Mouse (Mus musculus): ENCODE results near the gene Cd80. TPM values are rescaled to one million over a fixed set of nuclear protein-coding genes. Genes with fewer than 3 reads are reported as not detected.

The Cd80 gene
- polyA plus RNA-seq (2012): 0.12 and 0.19 TPM in 2 replicates

GRCm38 (mm10) chr16:38455511-38456418 is at the start of gene Cd80:
Gene Cd80, plus strand, starts transcription at chr16:38455561.
- no peak for TF ChIP-seq GATA1 (IDR thresholded peaks at IDR 0.05; ENCODE audit: low read length)

GRCm38 (mm10) chr16:38406293-38406692 is 49.1 kb upstream of the Cd80 start:
- TF ChIP-seq GATA1 (IDR thresholded peaks at IDR 0.05; ENCODE audit: low read length): no peak

- TF ChIP-seq GATA1 (IDR thresholded peaks at IDR 0.05; ENCODE audit: low read length): no peak
These were observed 48.7 kb upstream of the Cd80 start for GRCm38 (mm10) chr16:38406708-38407107.

- no peak for TF ChIP-seq GATA1 (IDR thresholded peaks at IDR 0.05; ENCODE audit: low read length)
These were observed 47.8 kb upstream of the Cd80 start for GRCm38 (mm10) chr16:38407584-38407983.

- TF ChIP-seq GATA1 (IDR thresholded peaks at IDR 0.05; ENCODE audit: low read length): no peak
These were observed 46.9 kb upstream of the Cd80 start for GRCm38 (mm10) chr16:38408416-38408815.

GRCm38 (mm10) chr16:38414953-38415352 is 40.4 kb upstream of the Cd80 start:
- no peak for TF ChIP-seq GATA1 (IDR thresholded peaks at IDR 0.05; ENCODE audit: low read length)

- no peak for TF ChIP-seq GATA1 (IDR thresholded peaks at IDR 0.05; ENCODE audit: low read length)
These were observed 30.0 kb upstream of the Cd80 start for GRCm38 (mm10) chr16:38425374-38425773.

- TF ChIP-seq GATA1 (IDR thresholded peaks at IDR 0.05; ENCODE audit: low read length): no peak
These were observed 29.6 kb upstream of the Cd80 start for GRCm38 (mm10) chr16:38425799-38426198.

GRCm38 (mm10) chr16:38431446-38432185 is 23.7 kb upstream of the Cd80 start:
- no peak for TF ChIP-seq GATA1 (IDR thresholded peaks at IDR 0.05; ENCODE audit: low read length)

- no peak for TF ChIP-seq GATA1 (IDR thresholded peaks at IDR 0.05; ENCODE audit: low read length)
These were observed 22.6 kb upstream of the Cd80 start, which contains the start of gene Pla1a for GRCm38 (mm10) chr16:38432498-38433425. Gene Pla1a, minus strand, starts transcription at chr16:38433145.

- TF ChIP-seq GATA1 (IDR thresholded peaks at IDR 0.05; ENCODE audit: low read length): no peak
These were observed 21.8 kb upstream of the Cd80 start for GRCm38 (mm10) chr16:38433514-38433913.

GRCm38 (mm10) chr16:38434295-38434795 is 21.0 kb upstream of the Cd80 start:
- TF ChIP-seq GATA1 (IDR thresholded peaks at IDR 0.05; ENCODE audit: low read length): no peak

- no peak for TF ChIP-seq GATA1 (IDR thresholded peaks at IDR 0.05; ENCODE audit: low read length)
These were observed 16.2 kb upstream of the Cd80 start for GRCm38 (mm10) chr16:38439190-38439589.

- TF ChIP-seq GATA1 (IDR thresholded peaks at IDR 0.05; ENCODE audit: low read length): no peak
These were observed 15.0 kb upstream of the Cd80 start for GRCm38 (mm10) chr16:38440403-38440802.

- no peak for TF ChIP-seq GATA1 (IDR thresholded peaks at IDR 0.05; ENCODE audit: low read length)
These were observed 13.8 kb upstream of the Cd80 start for GRCm38 (mm10) chr16:38441611-38442010.
